Comparison of ENCODE assay signal across 9 mouse cellular contexts in the genomic region with DNA sequence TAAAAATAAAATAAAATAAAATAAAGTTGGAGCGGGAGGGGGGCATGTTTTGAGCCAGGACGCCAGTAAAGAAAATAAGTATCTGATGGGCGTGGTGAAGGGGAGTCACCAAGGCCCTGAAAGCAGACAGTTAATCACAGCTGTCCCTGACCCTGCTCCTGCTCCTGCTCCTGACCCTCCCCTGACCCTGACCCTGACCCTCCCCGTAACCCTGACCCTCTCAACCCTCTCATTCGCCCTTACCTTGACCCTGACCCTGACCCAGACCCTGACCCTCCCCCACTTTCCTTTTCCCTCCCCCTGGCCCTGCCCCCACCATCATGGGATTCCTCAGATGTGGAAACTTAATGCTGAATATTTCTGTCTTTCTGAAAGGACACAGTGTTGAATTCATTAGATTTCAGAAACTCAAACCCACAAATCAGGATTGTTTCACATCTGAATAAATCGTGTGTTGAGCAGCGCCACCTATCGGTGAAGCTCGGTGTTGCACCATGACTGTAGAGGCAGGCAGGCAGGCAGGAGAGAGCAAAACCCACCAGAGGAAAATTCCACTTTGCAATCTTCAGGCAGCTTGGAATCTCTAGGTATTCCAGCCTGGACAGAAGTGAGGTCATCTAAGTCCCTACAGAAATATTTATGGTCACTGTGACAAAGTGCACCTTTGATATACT.
DNase-seq lines count a peak whose midpoint lies in the region; ATAC-seq lines count a peak whose summit lies in the region.
"Had no signal": no experiment of that assay in that cellular context is flagged by ENCODE, and none has a peak within 500 bp of the region (broad histone marks: within the 10 kb centered on the region; RNA-seq: fewer than 3 reads in every experiment).

No protein-coding gene starts in this region.

- no peaks in the 10 kb centered on the region for H3K36me3 ChIP-seq in midbrain, embryonic 15.5 days (replicated peaks)
- H3K36me3 ChIP-seq in splenic B cell, adult 2 months (ENCODE audit: control insufficient read depth, insufficient read depth, low read length, poor library complexity, severe bottlenecking): no peaks in the 10 kb centered on the region
- H3K36me3 ChIP-seq: lung, embryonic 15.5 days had no signal

- no peak for ATAC-seq in CD4-positive, CD25-positive, alpha-beta regulatory T cell, adult 4 months
- 0 out of 2 replicates have a peak, but pooled peaks have one; percentile 14 for ATAC-seq in midbrain, embryonic 15.5 days (replicated peaks)

- peak; percentile 68 for DNase-seq in CD4-positive, CD25-positive, alpha-beta regulatory T cell, adult 2 months (ENCODE audit: low read depth, low spot score)
- peak; percentile 84 for DNase-seq in ZHBTc4 (ENCODE audit: low read depth, low spot score)
- peak; percentile 84 for DNase-seq in embryo, embryonic 10 days (ENCODE audit: low spot score)
- DNase-seq in heart, postnatal 10 days: peak; percentile 76 to 92
- peak; percentile 80 to 91 for DNase-seq in left cerebral cortex, adult 18-20 months (ENCODE audit: low spot score in 2 of 2)
- peak; percentile 71 for DNase-seq in splenic B cell, adult 2 months (ENCODE audit: low read depth, low spot score)

- no peak overlapping the region for H3K4me3 ChIP-seq in midbrain, embryonic 15.5 days
- H3K4me3 ChIP-seq: lung, embryonic 15.5 days had no signal

- H3K4me1 ChIP-seq in midbrain, embryonic 15.5 days: no peaks in the 10 kb centered on the region
- H3K4me1 ChIP-seq: lung, embryonic 15.5 days had no signal

- no peak overlapping the region for H3K27ac ChIP-seq in midbrain, embryonic 15.5 days
- H3K27ac ChIP-seq: lung, embryonic 15.5 days had no signal

- intact Hi-C loops in heart, postnatal 10 days (cut with DNase I): loop anchor here (10.0 kb wide), 1 partner anchor 319 kb away; no protein-coding TSS in a partner anchor

- H3K9ac ChIP-seq in midbrain, embryonic 15.5 days: no peak overlapping the region
- H3K9ac ChIP-seq: lung, embryonic 15.5 days had no signal

- 45% methylated on average over 9 of the region's 9 CpGs for WGBS in midbrain, embryonic 15.5 days

- H3K27me3 ChIP-seq in midbrain, embryonic 15.5 days (replicated peaks): no peaks in the 10 kb centered on the region
- no peaks in the 10 kb centered on the region for H3K27me3 ChIP-seq in splenic B cell, adult 2 months (ENCODE audit: control insufficient read depth, insufficient read depth, low read length, poor library complexity, severe bottlenecking)
- H3K27me3 ChIP-seq: lung, embryonic 15.5 days had no signal

- H3K4me2 ChIP-seq in midbrain, embryonic 15.5 days: no peak overlapping the region
- H3K4me2 ChIP-seq: lung, embryonic 15.5 days had no signal

- no peaks in the 10 kb centered on the region for H3K9me3 ChIP-seq in midbrain, embryonic 15.5 days
- H3K9me3 ChIP-seq: lung, embryonic 15.5 days had no signal
